Mouse (Mus musculus) intestine, embryonic 15.5 days (tissue): ENCODE measurements around the gene Gm38394. TPM values are rescaled to one million over a fixed set of nuclear protein-coding genes. Genes with fewer than 3 reads are reported as not detected.
"Not testable (repeated sequence)": the region's sequence is repeated elsewhere in the genome, so short reads cannot be mapped to it uniquely, and the experiment has no call there.

ENCODE experiments used
- ATAC-seq: fragments of 200-750 bp; cut with Nextera tagmentation; 2 replicates; pipeline ENCODE4 v1.8.0; 2017; ENCODE audit warnings: moderate TSS enrichment, moderate library complexity
- H3K27ac ChIP-seq: fragments of 300-500 bp; sonication (generic); 2 replicates; pipeline ENCODE4 v1.5.1; 2015; ENCODE audit warnings: mild to moderate bottlenecking, inconsistent platforms
- H3K27me3 ChIP-seq: fragments of 300-500 bp; sonication (generic); replicated peaks from 2 replicates; pipeline ENCODE4 v1.6.1; 2015; ENCODE audit warnings: inconsistent platforms
- H3K36me3 ChIP-seq: fragments of 300-500 bp; sonication (generic); 2 replicates; pipeline ENCODE4 v1.6.1; 2015; ENCODE audit warnings: inconsistent platforms
- H3K4me1 ChIP-seq: fragments of 300-500 bp; sonication (generic); replicated peaks from 2 replicates; pipeline ENCODE4 v1.6.1; 2015; ENCODE audit warnings: inconsistent platforms
- H3K4me2 ChIP-seq: fragments of 300-500 bp; sonication (generic); replicated peaks from 2 replicates; pipeline ENCODE4 v1.6.1; 2015; ENCODE audit warnings: mild to moderate bottlenecking, inconsistent platforms
- H3K4me3 ChIP-seq: fragments of 300-500 bp; sonication (generic); replicated peaks from 2 replicates; pipeline ENCODE4 v1.5.1; 2015; ENCODE audit warnings: inconsistent platforms
- H3K9ac ChIP-seq: fragments of 300-500 bp; sonication (generic); 2 replicates; pipeline ENCODE4 v1.6.1; 2015; ENCODE audit warnings: inconsistent platforms
- H3K9me3 ChIP-seq: fragments of 300-500 bp; sonication (generic); 2 replicates; pipeline ENCODE4 v1.6.1; 2016; ENCODE audit warnings: inconsistent platforms
- WGBS: fragments of 180-500 bp; shearing (Covaris S2); methylation state at CpG from one replicate; pipeline ENCODE4 v1.1.7; 2015; 5-methylcytosine and 5-hydroxymethylcytosine counted together
- polyA plus RNA-seq: library from polyadenylated mRNA; unstranded; fragments of >200 nt; fragmentation: Nextera tagmentation; extraction: Ambion mirVana; gene quantifications from 2 replicates; pipeline ENCODE4 v1.2.1, GENCODE M21; 2015

Gene Gm38394
- polyA plus RNA-seq, 1 experiment from 2014 or later, result 5.0 TPM

- no peak for ATAC-seq
- Histone ChIP-seq H3K4me3 (no peak overlapping the region), H3K27ac (no peak overlapping the region), H3K4me1 (peaks cover 3% of the 10 kb centered on the region; the same call in 1 of the 2 replicates), H3K36me3 (no peaks in the 10 kb centered on the region), H3K9ac (no peak overlapping the region), H3K9me3 (no peaks in the 10 kb centered on the region), H3K27me3 (no peaks in the 10 kb centered on the region), H3K4me2 (no peak overlapping the region)
- 56% methylated on average over 7 of the region's 7 CpGs for WGBS
Measured at GRCm38 (mm10) chr1:133688301-133688700, 27.2 kb upstream of the Gm38394 start.

- peak; percentile 94 for ATAC-seq
- Histone ChIP-seq H3K27me3 (no peaks in the 10 kb centered on the region), H3K9ac (no peak overlapping the region), H3K4me3 (no peak overlapping the region), H3K36me3 (no peaks in the 10 kb centered on the region), H3K4me2 (no peak overlapping the region), H3K27ac (peak overlapping the region; percentile 51; the same call in 1 of the 2 replicates), H3K4me1 (peaks cover 3% of the 10 kb centered on the region; the same call in 1 of the 2 replicates), H3K9me3 (no peaks in the 10 kb centered on the region)
- WGBS, result 66% methylated on average over 10 of the region's 10 CpGs
Measured at GRCm38 (mm10) chr1:133685749-133686519, 24.8 kb upstream of the Gm38394 start.

- WGBS, result 64% methylated on average over 3 of the region's 3 CpGs
Measured at GRCm38 (mm10) chr1:133671801-133672200, 10.7 kb upstream of the Gm38394 start.

GRCm38 (mm10) chr1:133671266-133671665, 10.1 kb upstream of the Gm38394 start:
- Histone ChIP-seq H3K4me2 (no peak overlapping the region), H3K4me3 (no peak overlapping the region), H3K27me3 (no peaks in the 10 kb centered on the region), H3K9me3 (no peaks in the 10 kb centered on the region), H3K27ac (peak overlapping the region; percentile 49; the same call in 1 of the 2 replicates), H3K4me1 (no peaks in the 10 kb centered on the region), H3K9ac (no peak overlapping the region), H3K36me3 (no peaks in the 10 kb centered on the region)
- no peak for ATAC-seq
- 81% methylated on average over 3 of the region's 3 CpGs for WGBS

More at GRCm38 (mm10) chr1:133671801-133672200, 10.7 kb upstream of the Gm38394 start:
- Histone ChIP-seq H3K4me1 (no peaks in the 10 kb centered on the region), H3K27me3 (no peaks in the 10 kb centered on the region), H3K4me3 (no peak overlapping the region), H3K9ac (no peak overlapping the region), H3K27ac (no peak overlapping the region), H3K9me3 (no peaks in the 10 kb centered on the region), H3K36me3 (no peaks in the 10 kb centered on the region), H3K4me2 (no peak overlapping the region)
- ATAC-seq, result no peak

DNA sequence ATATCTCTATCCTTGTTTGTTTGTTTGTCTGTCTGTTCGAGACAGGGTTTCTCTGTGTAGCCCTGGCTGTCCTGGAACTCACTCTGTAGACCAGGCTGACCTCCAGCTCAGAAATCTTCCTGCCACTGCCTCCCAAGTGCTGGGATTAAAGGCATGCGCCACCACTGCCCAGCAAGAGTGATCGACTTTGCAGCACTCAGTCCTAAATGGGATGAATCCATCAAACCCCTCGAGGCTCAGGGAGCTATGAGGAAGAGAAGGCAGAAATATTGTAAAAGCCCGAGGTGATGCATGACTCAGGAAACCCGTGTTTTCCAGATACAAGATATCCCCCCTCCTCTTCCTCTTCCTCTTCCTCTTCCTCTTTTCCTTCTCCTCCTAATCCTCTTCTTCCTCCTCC, 9.7 kb upstream of the Gm38394 start:
- no peak; the same call in none of the 2 replicates for ATAC-seq
- Histone ChIP-seq H3K4me2 (no peak overlapping the region), H3K9ac (no peak overlapping the region), H3K27me3 (no peaks in the 10 kb centered on the region), H3K36me3 (no peaks in the 10 kb centered on the region), H3K9me3 (no peaks in the 10 kb centered on the region), H3K4me1 (no peaks in the 10 kb centered on the region), H3K27ac (peak overlapping the region; percentile 49), H3K4me3 (no peak overlapping the region)
- 62% methylated on average over 6 of the region's 6 CpGs for WGBS

DNA sequence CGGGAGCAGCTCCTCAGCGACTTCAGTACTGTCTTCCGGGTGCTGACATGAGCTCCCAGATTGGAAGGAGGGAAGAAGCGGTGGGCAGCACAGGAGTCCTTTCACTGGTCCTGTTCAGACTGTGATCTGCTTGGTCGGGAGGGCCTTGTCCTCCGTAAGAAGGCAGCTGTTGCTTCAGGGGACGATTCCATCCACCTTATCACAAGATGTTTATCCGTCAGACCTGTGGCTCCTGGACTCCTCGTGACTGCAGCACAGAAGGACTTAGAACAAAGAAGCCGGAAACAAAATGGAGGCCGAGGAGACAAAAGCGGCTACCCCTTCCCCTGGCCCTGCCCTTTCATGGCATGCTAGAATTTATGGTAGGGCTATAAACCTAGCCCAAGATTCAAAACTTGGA, 9.1 kb upstream of the Gm38394 start:
- H3K4me1 ChIP-seq, result no peaks in the 10 kb centered on the region
- WGBS, result 61% methylated on average over 12 of the region's 12 CpGs
- H3K9ac ChIP-seq, result no peak overlapping the region
- 0 out of 2 replicates have a peak overlapping the region, but pooled peaks have one; percentile 25 for H3K4me2 ChIP-seq
- H3K27ac ChIP-seq, result peak overlapping the region; percentile 49
- H3K4me3 ChIP-seq, result peak overlapping the region; percentile 18; the same call in 1 of the 2 replicates
- H3K36me3 ChIP-seq, result no peaks in the 10 kb centered on the region
- H3K9me3 ChIP-seq, result no peaks in the 10 kb centered on the region
- ATAC-seq, result peak; percentile 95
- H3K27me3 ChIP-seq, result no peaks in the 10 kb centered on the region

GRCm38 (mm10) chr1:133668618-133669017, 7.5 kb upstream of the Gm38394 start:
- no peak overlapping the region for H3K4me2 ChIP-seq
- 78% methylated on average over 3 of the region's 3 CpGs for WGBS
- H3K9me3 ChIP-seq, result no peaks in the 10 kb centered on the region
- no peaks in the 10 kb centered on the region for H3K27me3 ChIP-seq
- no peak for ATAC-seq
- 0 out of 2 replicates have a peak, but pooled peaks cover 2% of the 10 kb centered on the region for H3K4me1 ChIP-seq
- no peak overlapping the region for H3K4me3 ChIP-seq
- H3K27ac ChIP-seq, result no peak overlapping the region
- no peaks in the 10 kb centered on the region for H3K36me3 ChIP-seq
- H3K9ac ChIP-seq, result no peak overlapping the region

- Histone ChIP-seq H3K4me2 (no peak overlapping the region), H3K4me3 (no peak overlapping the region), H3K9me3 (no peaks in the 10 kb centered on the region), H3K27me3 (no peaks in the 10 kb centered on the region), H3K9ac (no peak overlapping the region), H3K27ac (no peak overlapping the region), H3K36me3 (no peaks in the 10 kb centered on the region), H3K4me1 (0 out of 2 replicates have a peak, but pooled peaks cover 2% of the 10 kb centered on the region)
- no peak for ATAC-seq
- WGBS, result 61% methylated on average over 7 of the region's 7 CpGs
Measured at GRCm38 (mm10) chr1:133667721-133668120, 6.6 kb upstream of the Gm38394 start.

DNA sequence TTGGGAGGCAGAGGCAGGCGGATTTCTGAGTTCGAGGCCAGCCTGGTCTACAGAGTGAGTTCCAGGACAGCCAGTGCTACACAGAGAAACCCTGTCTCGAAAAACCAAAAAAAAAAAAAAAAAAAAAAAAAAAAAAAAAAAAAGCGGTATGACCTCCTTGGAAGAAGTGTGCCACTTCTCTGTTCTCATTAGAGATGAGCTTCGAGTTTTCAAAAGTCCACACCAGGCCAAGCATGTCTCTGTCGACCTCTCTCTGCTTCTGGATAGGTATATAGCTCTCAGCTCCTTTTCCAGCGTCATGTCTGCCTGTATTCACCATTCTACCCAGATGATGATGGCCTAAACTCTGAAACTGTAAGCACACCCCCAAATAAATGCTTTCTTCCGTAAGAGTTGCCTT, 4.6 kb upstream of the Gm38394 start:
- ATAC-seq, H3K4me3 ChIP-seq, H3K9ac ChIP-seq, H3K9me3 ChIP-seq, H3K36me3 ChIP-seq, H3K4me2 ChIP-seq, H3K4me1 ChIP-seq, H3K27ac ChIP-seq, H3K27me3 ChIP-seq: not testable (repeated sequence)
- WGBS, result 87% methylated on average over 8 of the region's 8 CpGs

- H3K36me3 ChIP-seq, result no peaks in the 10 kb centered on the region
- no peak overlapping the region for H3K4me3 ChIP-seq
- H3K27ac ChIP-seq, result peak overlapping the region; percentile 24; the same call in 1 of the 2 replicates
- H3K27me3 ChIP-seq, result no peaks in the 10 kb centered on the region
- WGBS, result 67% methylated on average over 11 of the region's 11 CpGs
- H3K4me2 ChIP-seq, result no peak overlapping the region
- ATAC-seq, result no peak
- H3K4me1 ChIP-seq, result peaks cover 8% of the 10 kb centered on the region; the same call in 1 of the 2 replicates
- H3K9ac ChIP-seq, result no peak overlapping the region
- H3K9me3 ChIP-seq, result no peaks in the 10 kb centered on the region
Measured at GRCm38 (mm10) chr1:133664203-133664970, 3.3 kb upstream of the Gm38394 start.

DNA sequence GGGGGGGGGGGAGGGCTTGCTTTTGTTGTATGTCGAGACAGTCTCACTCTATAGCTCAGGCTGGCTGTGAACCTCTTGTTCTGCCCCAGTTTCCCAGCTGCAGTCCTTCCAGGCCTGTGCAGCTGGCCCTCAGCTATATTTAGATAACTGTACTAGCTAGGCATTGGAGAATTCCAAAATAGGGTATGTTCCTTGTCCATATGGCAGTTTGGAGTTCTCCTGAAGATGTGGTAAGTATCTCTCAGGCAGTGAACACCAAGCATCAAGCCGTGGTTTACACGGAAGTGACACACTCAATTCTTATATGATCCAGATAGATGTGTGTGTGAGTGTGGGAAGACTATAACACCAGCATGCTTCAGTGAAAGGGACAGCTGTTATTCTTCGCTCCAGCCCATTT, 2.3 kb upstream of the Gm38394 start:
- Histone ChIP-seq H3K27me3 (no peaks in the 10 kb centered on the region), H3K9ac (no peak overlapping the region), H3K27ac (peak overlapping the region; percentile 27; the same call in 1 of the 2 replicates), H3K9me3 (no peaks in the 10 kb centered on the region), H3K36me3 (no peaks in the 10 kb centered on the region), H3K4me1 (peaks cover 16% of the 10 kb centered on the region), H3K4me2 (no peak overlapping the region), H3K4me3 (no peak overlapping the region)
- ATAC-seq, result 0 out of 2 replicates have a peak, but pooled peaks have one; percentile 10
- WGBS, result 54% methylated on average over 4 of the region's 4 CpGs

DNA sequence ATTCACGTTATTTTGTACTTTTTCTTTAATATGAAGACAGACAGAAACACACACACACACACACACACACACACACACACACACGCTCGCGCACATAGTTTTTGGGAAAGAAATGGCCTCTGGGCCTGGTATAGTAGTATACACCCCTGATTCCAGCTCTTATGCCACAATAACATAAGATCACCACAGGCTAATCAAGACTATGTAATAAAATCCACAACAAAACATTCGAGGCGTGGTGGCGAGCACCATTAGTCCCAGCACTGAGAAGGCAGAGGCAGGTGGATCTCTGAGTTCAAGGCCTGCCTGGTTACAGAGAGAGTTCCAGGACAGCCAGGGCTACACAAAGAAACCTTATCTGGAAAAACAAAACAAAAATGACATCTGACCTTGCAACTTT, 1.8 kb upstream of the Gm38394 start:
- peak overlapping the region; percentile 27; the same call in 1 of the 2 replicates for H3K27ac ChIP-seq
- no peak overlapping the region for H3K4me3 ChIP-seq
- no peak overlapping the region for H3K4me2 ChIP-seq
- H3K4me1 ChIP-seq, result peaks cover 19% of the 10 kb centered on the region
- WGBS, result 93% methylated on average over 7 of the region's 7 CpGs
- H3K27me3 ChIP-seq, result no peaks in the 10 kb centered on the region
- no peak overlapping the region for H3K9ac ChIP-seq
- no peak for ATAC-seq
- no peaks in the 10 kb centered on the region for H3K36me3 ChIP-seq
- H3K9me3 ChIP-seq, result no peaks in the 10 kb centered on the region
